Mouse (Mus musculus): ENCODE measurements around the gene Hsp90ab1.

Gene Hsp90ab1

GRCm38 (mm10) chr17:45573087-45573779, at the start of gene Hsp90ab1:
Gene Hsp90ab1 (minus strand): TSS chr17:45573271.
- ATAC-seq (ENCODE audit: insufficient number of reproducible peaks, low FRiP score, low TSS enrichment), result peak; percentile 42; the same call in 1 of the 2 replicates

- no peak for ATAC-seq (ENCODE audit: insufficient number of reproducible peaks, low FRiP score, low TSS enrichment)
Measured at GRCm38 (mm10) chr17:45619386-45620256, 46.5 kb upstream of the Hsp90ab1 start.

DNA sequence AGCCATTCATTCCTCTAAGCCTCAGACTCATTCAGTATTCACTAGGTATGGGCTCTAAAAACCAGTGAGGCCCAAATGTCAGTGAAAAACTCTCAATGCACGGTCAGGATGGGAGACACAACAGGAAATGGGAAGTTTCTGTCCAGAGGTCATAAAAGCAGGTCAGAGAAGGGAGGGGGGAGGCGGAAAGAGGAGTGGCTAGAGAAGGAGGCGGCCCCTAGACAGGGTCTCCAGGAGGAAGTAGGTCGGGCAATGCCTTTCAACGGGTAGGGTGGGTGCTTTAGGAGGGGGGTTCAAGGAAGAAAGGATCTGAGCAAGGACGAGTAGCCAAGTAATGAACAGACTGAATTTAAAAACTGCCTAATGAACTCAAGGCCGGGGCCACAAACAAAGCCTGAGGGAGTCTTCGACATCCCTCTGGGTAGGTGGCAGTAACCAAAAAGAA, 45.9 kb upstream of the Hsp90ab1 start:
- ATAC-seq (ENCODE audit: insufficient number of reproducible peaks, low FRiP score, low TSS enrichment), result no peak

GRCm38 (mm10) chr17:45617655-45618054, 44.6 kb upstream of the Hsp90ab1 start:
- no peak for ATAC-seq (ENCODE audit: insufficient number of reproducible peaks, low FRiP score, low TSS enrichment)

DNA sequence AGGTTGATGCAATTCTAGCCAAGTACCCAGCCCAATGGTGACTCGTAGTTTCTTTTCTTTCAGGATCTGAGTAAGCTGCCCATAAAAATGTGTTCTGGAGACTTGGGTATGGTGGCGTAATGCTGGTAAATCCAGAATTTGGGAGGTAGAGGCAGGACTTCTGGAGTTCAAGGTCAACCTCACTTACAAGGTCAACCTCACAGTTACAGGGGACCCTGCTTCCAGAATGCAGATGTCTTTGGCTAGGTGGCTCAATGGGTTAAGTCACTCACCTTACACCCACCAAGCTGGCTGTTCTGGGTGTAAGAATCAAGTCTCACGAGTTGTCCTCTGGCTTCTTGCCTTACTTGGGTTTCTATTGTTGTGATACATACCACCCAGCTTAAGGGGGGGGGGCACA, 43.6 kb upstream of the Hsp90ab1 start:
- ATAC-seq (ENCODE audit: insufficient number of reproducible peaks, low FRiP score, low TSS enrichment), result no peak

DNA sequence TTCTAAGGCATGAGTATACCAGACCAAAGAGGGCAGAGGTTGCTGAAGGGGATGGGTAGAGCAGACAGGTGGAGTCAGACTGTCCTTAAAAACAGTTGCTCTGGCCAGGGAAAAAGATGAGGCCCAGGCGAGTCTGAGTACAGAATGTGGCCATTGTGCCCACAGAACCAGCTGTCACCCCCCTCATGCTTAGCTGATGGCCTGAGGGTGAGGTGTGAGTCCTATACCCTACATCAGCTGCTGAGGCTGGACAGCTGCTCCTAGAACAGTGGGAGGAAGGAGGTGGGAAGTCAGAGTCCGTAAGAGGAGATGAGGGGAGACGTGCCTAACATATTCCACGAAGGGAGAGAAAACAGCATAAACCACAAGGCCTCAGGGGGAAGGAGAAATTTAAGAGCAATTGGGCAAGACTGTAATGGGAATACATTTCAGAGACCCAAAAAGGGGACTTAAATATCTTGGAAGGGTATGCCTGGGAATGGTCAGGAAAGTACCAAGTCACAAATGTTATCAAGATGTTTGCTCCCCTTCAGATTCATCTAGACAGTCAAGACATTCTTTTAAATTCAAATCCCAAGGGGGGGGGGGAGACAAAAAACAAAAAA, 43.1 kb upstream of the Hsp90ab1 start:
- no peak for ATAC-seq (ENCODE audit: insufficient number of reproducible peaks, low FRiP score, low TSS enrichment)

- ATAC-seq (ENCODE audit: insufficient number of reproducible peaks, low FRiP score, low TSS enrichment), result no peak
Measured at GRCm38 (mm10) chr17:45612921-45613320, 39.9 kb upstream of the Hsp90ab1 start.

DNA sequence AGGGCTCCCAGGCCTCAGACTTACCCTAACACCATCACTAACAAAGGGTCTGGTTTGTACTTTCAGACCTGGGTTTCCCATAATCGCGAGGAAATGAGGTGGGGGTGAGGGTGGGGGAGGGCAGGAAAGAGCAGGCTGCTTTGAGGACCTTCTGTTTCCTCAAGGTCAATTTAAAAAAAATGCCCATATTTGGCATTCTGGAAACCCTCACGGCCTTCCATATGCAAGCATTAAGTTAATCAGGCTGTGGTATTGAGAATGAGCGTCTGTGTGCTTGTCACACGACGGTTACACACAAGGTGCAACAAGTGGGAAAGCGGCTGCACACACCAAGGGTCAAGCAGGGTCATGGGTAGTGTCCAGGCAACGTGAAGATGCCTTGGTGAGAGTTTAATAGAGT, 38.9 kb upstream of the Hsp90ab1 start:
- ATAC-seq (ENCODE audit: insufficient number of reproducible peaks, low FRiP score, low TSS enrichment), result no peak

DNA sequence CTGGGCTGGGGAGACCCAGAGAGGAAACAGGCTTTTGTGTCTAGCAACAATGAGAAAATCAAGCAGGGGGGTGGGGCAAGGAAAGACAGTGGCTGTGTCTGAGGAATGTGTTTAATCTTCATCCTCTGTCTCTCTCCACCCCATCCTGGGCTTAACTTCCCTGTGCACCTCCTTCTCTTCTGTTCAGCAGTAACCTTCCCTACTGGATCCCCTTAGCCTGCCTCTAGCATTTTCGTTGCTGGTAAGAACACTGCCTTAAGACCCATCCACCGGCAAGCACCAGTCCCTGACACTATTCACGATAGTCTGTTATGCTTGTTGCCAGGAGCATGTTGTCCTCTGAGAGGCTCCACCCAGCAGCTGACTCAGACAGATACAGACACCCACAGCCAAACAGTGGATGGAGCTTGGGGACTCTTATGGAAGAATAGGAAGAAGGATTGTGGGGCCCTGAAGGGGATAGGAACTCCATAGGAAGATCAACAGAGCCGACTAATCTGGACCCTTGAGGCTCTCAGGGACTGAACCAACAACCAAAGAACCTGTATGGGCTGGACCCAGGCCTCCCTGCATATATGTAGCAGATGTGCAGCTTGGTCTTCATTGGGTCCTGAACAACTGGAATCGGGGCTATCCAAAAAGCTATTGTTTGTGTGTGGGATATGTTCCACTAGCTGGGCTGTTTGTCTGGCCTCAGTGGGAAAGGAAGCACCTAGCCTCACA, 37.2 kb upstream of the Hsp90ab1 start:
- no peak for ATAC-seq (ENCODE audit: insufficient number of reproducible peaks, low FRiP score, low TSS enrichment)

- no peak for ATAC-seq (ENCODE audit: insufficient number of reproducible peaks, low FRiP score, low TSS enrichment)
Measured at GRCm38 (mm10) chr17:45608396-45608795, 35.3 kb upstream of the Hsp90ab1 start.

DNA sequence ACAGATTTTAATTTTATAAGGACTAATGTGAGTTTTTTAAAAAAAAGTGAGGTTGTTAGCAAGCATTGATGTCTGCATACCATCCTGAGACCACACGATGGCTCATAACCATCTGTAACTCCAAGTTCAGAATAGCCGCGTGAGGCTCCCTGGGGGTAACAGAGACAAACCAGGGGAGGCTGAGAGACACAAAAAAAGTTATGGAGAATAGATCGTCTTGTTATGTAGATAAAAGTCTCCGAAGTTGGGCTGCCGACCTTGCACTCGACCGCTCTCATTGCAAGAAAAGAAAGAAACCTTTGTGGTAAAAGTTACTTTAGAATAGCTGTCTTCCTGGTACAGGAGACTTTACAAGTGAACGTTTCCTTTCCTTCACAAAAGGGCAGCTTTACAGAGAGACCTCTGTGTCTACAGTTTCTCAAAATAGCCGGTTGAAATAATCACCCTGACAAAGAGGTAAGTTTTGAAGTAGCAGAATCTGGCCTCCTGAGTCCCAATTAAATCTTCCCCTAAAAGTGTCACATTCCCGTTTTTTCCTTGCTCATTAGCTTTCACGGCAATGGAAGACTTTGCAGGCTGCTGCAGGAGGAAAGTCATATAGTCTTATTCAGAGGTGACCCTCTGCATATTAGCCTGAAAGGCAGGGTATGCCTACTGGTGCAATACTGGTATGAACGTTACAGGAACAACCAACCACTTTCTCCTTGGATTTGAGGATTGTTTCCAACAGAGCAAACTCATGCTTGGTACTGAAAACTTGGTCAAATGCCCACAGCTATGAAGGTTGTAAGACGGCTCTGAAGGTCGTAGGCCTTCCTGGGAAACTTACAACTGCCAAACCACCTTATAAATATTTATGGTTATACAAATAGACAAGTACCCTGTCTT, 34.2 kb upstream of the Hsp90ab1 start:
- ATAC-seq (ENCODE audit: insufficient number of reproducible peaks, low FRiP score, low TSS enrichment), result no peak

GRCm38 (mm10) chr17:45602984-45603383, 29.9 kb upstream of the Hsp90ab1 start:
- ATAC-seq (ENCODE audit: insufficient number of reproducible peaks, low FRiP score, low TSS enrichment), result no peak

DNA sequence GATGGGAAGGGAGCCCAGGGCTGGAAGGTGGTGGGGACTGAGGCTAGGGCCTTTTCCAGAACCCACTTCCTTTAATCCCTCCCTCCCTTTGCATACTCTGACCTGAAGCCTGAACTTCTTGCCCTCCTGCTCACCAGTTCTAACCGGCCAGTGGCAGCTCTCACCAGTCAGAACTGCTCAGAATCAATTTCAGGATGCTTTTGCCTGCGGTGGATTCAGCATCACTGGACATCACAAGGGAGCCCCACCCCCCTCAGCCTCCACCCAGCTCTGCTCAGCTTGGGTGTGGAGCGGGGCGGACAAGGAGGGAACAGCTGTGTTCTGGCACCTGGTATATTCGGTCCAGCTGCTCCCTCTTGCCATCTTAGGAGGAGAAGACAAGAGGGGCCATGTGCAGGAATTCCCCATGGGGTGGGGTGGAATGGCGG, 28.8 kb upstream of the Hsp90ab1 start, which contains the start of gene Mymx:
Mymx (minus strand) TSS at position 226 of the 428 bp plus-strand sequence.
- ATAC-seq (ENCODE audit: insufficient number of reproducible peaks, low FRiP score, low TSS enrichment), result no peak

- ATAC-seq (ENCODE audit: insufficient number of reproducible peaks, low FRiP score, low TSS enrichment), result no peak
Measured at GRCm38 (mm10) chr17:45601325-45601724, 28.3 kb upstream of the Hsp90ab1 start.

GRCm38 (mm10) chr17:45600267-45600666, 27.2 kb upstream of the Hsp90ab1 start:
- no peak for ATAC-seq (ENCODE audit: insufficient number of reproducible peaks, low FRiP score, low TSS enrichment)

- no peak for ATAC-seq (ENCODE audit: insufficient number of reproducible peaks, low FRiP score, low TSS enrichment)
Measured at GRCm38 (mm10) chr17:45599446-45600242, 26.6 kb upstream of the Hsp90ab1 start, which contains the start of gene Slc29a1. Gene Slc29a1 (minus strand): TSS chr17:45599606.

GRCm38 (mm10) chr17:45598891-45599290, 25.8 kb upstream of the Hsp90ab1 start:
- ATAC-seq (ENCODE audit: insufficient number of reproducible peaks, low FRiP score, low TSS enrichment), result no peak

- ATAC-seq (ENCODE audit: insufficient number of reproducible peaks, low FRiP score, low TSS enrichment), result no peak
Measured at GRCm38 (mm10) chr17:45598376-45598775, 25.3 kb upstream of the Hsp90ab1 start.
